Mouse (Mus musculus): Measurements from ENCODE around the gene Glycam1.

Gene Glycam1

GRCm38 (mm10) chr15:103519386-103520378 lies 45.2 kb downstream of the Glycam1 start:
- in situ Hi-C loops (cut with MboI, MseI) = no loop called here

- in situ Hi-C loops (cut with MboI, MseI) = no loop called here
Measured at GRCm38 (mm10) chr15:103518600-103519385, 46.1 kb downstream of the Glycam1 start.

DNA sequence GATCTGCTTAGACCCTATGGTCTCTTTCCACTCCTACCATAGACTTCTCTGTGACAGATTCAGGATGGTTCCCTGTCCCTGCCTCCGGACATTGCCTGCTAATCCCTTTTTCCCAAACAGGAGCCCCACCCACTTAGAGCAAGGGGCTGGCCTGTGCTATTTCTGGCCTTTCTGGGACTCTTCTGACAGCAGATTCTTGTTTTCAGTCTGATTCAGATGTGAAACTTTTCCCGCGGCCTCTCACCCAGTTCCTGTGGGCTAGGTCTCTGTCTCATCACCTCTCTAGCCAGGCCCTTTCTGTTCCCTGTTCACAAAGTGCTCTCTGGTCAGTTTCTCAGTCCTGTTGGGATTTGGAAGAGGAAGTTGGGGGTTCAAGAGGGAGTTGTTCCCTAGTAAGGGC lies 50.0 kb downstream of the Glycam1 start:
- in situ Hi-C loops (cut with MboI, MseI) = no loop called here

DNA sequence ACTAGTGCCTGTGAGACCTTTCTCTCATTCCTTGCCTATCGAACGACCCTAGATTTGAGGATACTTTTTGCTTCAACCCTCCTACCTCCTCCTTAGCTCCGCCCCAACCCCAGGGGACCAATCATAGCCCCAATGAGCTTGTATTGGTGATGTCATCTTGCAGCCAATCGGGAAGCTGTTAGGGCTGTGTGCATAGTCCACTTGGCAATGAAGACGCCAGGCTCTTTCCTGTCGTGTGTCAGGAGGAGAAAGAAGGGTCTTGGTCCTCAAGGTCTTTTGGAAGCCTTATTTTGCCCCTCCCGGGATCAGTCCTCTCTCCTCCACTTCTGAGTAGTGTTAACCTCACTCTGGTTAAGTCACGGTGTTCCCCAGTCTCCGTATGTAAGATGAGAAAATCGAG lies 50.8 kb downstream of the Glycam1 start:
- in situ Hi-C loops (cut with MboI, MseI) = no loop called here

- in situ Hi-C loops (cut with MboI, MseI) = no loop called here
Measured at GRCm38 (mm10) chr15:103513621-103514031, 51.3 kb downstream of the Glycam1 start.

Measured in T-helper 1 cell (primary cell).